Mouse (Mus musculus) heart, postnatal 14 days (tissue): ENCODE data around the gene Kxd1. TPM values are rescaled to one million over a fixed set of nuclear protein-coding genes. Genes with fewer than 3 reads are reported as not detected.

Experiments used
- DNase-seq, 2 experiments: peaks; one replicate each; pipeline ENCODE4 v3.0.0; 2021 to 2022
- intact Hi-C: fragments of 180-260 bp; cut with DNase I; formaldehyde crosslinking; loops from one replicate; pipeline ENCODE4 v1.15.1; 2025
- total RNA-seq, 2 experiments: library from RNA; stranded (reverse); gene quantifications; 2 replicates each; pipeline ENCODE4 v1.2.3; 2021

The Kxd1 gene
- total RNA-seq, 2 experiments from 2014 or later = 75.3 to 76.6 TPM

- intact Hi-C loops = no loop called here
- DNase-seq = no peak
Observed at GRCm38 (mm10) chr8:70477269-70477982, 50.3 kb downstream of the Kxd1 start.

GRCm38 (mm10) chr8:70476333-70477268 is 51.2 kb downstream of the Kxd1 start, which contains the start of gene Klhl26:
Gene Klhl26 (minus strand): TSS chr8:70476968.
- intact Hi-C loops = no loop called here
- peak; percentile 92 to 95 for DNase-seq

DNA sequence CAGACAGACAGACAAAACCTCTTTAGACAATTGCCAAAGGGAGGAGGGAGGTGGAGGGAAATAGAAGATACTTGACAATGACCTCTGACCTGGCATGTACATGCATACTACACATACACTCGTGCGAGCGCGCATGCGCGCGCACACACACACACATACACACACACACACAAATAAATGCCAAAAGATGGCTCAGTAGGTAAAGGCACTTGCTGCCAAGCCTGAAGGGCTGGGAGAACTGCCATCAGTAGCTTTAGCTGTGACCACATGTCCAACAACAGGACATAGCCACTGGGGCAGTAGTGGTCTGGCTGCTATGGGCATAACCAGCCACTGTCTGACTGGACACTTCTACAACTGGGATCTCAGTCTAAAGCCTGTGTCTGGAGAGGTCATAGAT is 55.9 kb downstream of the Kxd1 start:
- no peak for DNase-seq
- intact Hi-C loops = no loop called here

DNA sequence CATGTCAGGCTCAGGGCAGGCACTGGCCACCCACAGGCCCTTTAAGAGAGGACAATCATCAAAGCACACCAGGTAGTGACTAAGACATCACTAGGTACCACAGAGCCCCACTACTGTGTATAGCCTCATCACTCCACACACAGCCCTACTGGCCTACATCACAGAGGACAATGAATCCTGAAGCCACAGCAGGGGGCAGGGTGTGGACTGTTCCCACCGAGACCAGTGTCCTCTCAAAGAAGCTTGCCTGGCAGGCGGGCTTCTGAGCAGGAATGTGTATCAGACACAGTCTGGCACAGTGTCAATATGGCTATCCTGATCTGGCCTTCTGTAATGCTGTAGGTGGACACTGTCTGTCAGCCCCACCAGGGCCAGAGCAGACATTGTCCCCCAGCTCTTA is 57.8 kb downstream of the Kxd1 start:
- no peak for DNase-seq
- intact Hi-C loops = loop anchor here (5.0 kb wide), 1 partner anchor 32 kb away; no protein-coding TSS in a partner anchor

DNA sequence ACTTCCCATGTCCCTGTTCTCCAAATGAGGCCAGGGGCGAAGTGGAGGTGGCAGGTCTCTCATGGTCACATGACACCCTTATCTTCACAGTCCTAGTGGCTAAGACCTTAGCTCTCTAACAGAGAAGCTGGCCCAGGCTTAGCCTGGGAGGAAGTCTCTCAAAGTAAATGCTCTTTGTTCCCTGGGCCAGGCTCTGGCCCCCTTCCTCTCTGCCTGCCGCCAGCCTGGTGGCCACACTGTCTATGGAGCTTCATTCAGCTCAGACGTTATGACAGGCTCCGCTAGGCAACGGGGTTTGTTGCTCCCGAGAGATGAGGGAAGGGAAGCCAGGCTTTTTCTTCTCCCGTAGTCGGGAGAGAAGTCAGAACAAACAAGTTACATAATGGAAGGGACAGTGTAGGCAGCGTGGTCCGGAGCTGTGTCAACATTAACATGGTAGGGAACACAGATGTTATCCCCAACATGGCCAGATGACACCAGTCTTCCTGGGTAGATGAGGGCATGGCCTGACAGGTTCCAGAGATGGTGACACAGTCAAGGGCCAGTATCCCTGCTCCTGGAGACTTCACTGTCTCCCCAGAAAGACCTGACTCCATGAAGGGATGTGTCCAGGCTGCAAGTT is 58.4 kb downstream of the Kxd1 start:
- intact Hi-C loops = loop anchor here (5.0 kb wide), 1 partner anchor 33 kb away; no protein-coding TSS in a partner anchor
- DNase-seq = no peak

DNA sequence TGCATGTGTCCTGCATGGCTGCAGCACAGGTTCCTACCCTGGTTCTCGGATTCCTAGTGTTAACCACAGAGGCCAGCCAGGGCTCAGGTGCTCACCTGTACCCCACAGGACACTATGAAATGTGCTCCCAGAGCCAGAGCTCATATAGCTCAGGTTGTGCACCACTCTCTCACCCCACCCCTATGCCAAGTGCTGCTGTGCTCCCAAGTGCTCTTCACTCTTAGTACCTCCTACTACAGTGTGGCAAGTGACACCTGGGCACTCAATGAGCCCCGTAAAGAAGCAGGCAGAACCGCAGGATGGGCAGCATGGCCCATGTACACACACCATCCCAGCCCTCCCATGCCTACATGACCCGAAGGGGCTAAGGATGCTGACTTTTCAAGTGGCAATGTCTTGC is 59.0 kb downstream of the Kxd1 start:
- DNase-seq = no peak
- intact Hi-C loops = loop anchor here (5.0 kb wide), 1 partner anchor 34 kb away; no protein-coding TSS in a partner anchor

GRCm38 (mm10) chr8:70467907-70468306 is 59.8 kb downstream of the Kxd1 start:
- no peak for DNase-seq
- intact Hi-C loops = loop anchor here (5.0 kb wide), 1 partner anchor 34 kb away; no protein-coding TSS in a partner anchor

GRCm38 (mm10) chr8:70467229-70467725 is 60.5 kb downstream of the Kxd1 start:
- no peak for DNase-seq
- intact Hi-C loops = loop anchor here (5.0 kb wide), 1 partner anchor 35 kb away; no protein-coding TSS in a partner anchor

GRCm38 (mm10) chr8:70466771-70467170 is 61.0 kb downstream of the Kxd1 start:
- intact Hi-C loops = loop anchor here (5.0 kb wide), 1 partner anchor 36 kb away; no protein-coding TSS in a partner anchor
- peak; percentile 68 to 70 for DNase-seq

DNA sequence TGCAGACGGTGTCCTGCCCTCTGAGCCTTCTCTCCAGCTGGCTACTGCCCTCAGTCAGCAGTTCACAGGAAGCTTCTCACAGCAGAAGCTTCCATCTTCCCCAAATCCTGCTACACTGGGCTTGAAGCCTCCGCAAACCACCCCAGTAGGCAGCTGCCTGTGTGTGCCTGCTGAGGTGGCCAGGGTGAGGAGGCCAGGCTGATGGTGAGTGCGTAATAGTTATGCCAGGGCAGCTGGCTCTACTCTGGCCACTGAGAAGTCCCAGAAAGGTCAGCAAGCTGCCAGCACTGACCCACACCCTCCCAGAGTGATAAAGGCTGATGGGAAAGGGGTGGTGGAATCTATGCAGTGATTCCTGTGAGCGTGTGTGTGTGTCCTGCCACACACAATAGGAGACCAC is 61.5 kb downstream of the Kxd1 start:
- no peak for DNase-seq
- intact Hi-C loops = loop anchor here (5.0 kb wide), 1 partner anchor 36 kb away; no protein-coding TSS in a partner anchor

DNA sequence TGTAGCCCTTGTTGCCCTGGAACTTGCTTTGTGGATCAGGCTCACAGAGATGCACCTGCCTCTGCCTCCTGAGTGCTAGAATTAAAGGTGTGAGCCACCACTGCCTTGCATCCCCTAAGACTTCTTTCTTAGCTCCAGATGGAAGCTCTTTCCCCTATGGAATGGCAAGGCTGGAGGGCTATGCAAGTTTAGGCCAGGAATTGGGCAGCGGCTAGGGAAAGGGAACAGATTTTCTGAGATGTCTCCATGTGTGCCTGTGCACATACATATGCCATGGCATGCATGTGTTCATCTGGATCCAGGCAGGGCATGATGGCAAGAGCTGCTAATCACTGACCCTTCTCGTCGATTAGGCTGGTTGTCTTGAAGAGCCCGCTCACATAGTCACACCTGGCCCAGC is 62.1 kb downstream of the Kxd1 start:
- no peak for DNase-seq
- intact Hi-C loops = loop anchor here (5.0 kb wide), 1 partner anchor 37 kb away; no protein-coding TSS in a partner anchor

GRCm38 (mm10) chr8:70464162-70464561 is 63.6 kb downstream of the Kxd1 start:
- DNase-seq = no peak
- intact Hi-C loops = no loop called here

GRCm38 (mm10) chr8:70463306-70463705 is 64.5 kb downstream of the Kxd1 start:
- intact Hi-C loops = no loop called here
- no peak for DNase-seq

DNA sequence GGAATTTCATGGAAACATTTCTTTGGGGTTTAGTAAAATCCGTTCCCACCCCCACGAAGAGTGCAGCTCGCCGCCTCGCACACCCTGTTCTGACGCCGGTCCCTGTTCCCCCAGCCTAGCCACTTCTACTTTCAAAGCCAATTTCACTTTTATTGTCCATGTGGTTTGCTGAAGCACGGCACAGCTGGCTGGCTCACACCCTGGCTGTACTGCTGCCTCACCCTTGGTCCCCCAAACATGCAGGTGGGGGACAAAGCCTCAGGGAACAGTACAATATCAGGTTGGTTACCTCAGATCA is 65.3 kb downstream of the Kxd1 start:
- no peak for DNase-seq
- intact Hi-C loops = no loop called here

GRCm38 (mm10) chr8:70461765-70462515 is 65.8 kb downstream of the Kxd1 start:
- intact Hi-C loops = no loop called here

DNA sequence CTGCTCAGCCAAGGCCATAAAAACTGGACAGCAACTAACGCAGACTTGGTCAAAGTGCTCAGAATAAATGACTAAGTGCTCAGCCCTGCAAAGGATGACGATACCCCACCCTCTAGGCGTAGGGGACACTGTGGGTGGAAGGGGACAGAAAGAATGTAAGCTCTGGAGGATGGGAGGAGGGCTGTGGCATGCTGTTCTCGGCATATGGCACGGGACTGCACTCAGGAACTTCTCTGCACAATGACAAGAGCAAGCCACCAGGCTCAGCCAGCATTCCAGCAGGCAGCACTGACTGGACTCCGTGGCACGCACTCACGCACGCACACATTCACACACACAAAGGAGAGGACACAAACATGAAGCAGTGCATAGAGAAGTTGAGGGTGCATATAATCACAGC is 67.2 kb downstream of the Kxd1 start:
- no peak for DNase-seq
- intact Hi-C loops = no loop called here

More at GRCm38 (mm10) chr8:70461765-70462515, 65.8 kb downstream of the Kxd1 start:
- no peak for DNase-seq

- intact Hi-C loops = no loop called here
- no peak for DNase-seq
Observed at GRCm38 (mm10) chr8:70460199-70460598, 67.6 kb downstream of the Kxd1 start.

DNA sequence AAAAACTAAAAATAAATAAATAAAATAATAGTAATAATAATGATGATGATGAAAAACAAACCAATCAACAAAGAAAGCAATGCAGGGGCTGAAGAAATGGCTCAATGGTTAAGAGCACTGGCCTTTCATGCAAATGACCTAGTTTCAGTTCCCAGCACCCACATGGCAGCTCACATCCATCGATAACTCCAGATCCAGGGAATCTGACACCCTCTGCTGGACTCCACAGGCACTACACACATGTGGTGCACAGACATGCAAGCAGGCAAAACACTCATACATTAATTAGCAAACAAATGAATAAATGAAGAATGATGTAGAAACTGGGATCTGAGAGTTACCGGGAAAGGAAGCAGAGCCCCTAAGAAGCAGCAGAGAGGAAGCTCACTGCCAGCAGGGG is 68.1 kb downstream of the Kxd1 start:
- no peak for DNase-seq
- intact Hi-C loops = no loop called here

GRCm38 (mm10) chr8:70458462-70458861 is 69.3 kb downstream of the Kxd1 start:
- DNase-seq = no peak
- intact Hi-C loops = no loop called here
